Mouse (Mus musculus) neural tube, embryonic 10.5 days (tissue): ENCODE results near the gene Nprl3.

Experiments used
- DNase-seq: peaks from one replicate; pipeline ENCODE4 v3.0.0-alpha.2; 2017; ENCODE audit warnings: low spot score; ENCODE audit errors: extremely low spot score

Gene Nprl3

DNA sequence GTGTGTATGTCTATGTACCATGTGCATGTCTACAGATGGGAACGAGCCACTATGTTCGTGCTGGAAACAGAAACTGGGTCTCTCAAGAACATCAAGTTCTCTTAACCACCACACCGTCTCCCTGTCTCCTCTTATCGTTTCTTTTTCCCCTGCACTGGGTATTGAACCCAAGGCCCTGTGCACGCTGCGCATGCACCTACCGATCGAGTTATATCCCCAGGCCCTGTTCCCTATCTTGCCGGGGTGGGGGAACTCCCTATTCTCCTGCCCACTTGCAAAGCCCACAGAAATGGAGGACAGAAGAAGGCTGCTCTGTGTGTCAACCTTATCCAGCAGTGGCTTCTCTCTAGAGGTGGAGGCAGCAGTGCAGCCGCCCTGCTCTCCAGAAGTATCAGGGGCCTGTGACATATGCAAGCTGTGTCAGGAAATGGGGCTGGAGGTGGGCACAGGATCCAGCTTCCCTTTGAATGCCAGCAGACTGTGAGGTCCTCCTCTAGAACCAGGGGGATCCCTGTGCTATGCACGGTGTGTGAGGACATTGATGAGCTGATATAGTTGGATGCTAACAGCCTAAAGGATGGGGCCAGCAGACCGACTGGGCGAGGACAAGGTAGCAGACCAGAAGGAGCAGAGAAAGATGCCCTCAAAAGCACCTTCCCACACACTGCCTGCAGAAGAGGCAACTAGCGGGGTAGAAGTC, 69.1 kb downstream of the Nprl3 start:
- no peak for DNase-seq

DNA sequence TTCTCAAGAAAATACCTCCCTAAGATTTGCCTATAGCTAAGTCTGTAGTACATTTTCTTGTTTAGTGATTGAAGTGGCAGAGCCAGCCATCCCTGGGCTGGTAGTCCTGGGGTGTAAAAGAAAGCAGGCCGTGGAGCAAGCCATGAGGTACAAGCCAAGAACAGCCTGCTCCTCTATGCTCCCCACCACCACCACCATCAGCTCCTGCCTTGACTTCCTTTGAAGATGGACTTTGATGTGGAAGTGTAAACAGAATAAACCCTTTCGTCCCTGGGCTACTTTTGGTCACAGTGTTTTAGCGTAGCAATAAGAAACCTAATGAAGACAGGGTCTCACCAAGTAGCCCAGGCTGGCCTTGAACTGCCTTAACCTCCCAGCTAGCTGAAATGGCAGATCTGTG, 69.7 kb downstream of the Nprl3 start:
- no peak for DNase-seq

DNA sequence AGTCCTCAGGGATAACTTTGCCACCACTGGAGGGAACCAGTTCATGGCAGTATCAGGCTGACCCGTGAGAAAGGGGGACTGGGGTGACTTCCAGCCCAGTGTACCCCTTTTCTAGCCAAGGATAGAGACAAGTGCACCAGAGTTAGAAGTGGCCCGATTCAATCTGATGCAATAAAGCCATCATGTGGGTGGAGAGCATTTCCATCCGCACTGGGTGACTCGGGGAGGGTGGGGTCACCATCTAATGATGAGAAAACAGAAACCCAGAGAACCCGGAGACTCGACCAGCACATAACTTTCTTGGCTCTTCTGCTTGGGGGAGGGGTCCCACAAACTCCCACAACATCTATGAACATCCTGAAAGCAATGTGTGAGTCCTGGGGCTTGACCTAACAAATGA, 70.8 kb downstream of the Nprl3 start:
- no peak for DNase-seq

DNA sequence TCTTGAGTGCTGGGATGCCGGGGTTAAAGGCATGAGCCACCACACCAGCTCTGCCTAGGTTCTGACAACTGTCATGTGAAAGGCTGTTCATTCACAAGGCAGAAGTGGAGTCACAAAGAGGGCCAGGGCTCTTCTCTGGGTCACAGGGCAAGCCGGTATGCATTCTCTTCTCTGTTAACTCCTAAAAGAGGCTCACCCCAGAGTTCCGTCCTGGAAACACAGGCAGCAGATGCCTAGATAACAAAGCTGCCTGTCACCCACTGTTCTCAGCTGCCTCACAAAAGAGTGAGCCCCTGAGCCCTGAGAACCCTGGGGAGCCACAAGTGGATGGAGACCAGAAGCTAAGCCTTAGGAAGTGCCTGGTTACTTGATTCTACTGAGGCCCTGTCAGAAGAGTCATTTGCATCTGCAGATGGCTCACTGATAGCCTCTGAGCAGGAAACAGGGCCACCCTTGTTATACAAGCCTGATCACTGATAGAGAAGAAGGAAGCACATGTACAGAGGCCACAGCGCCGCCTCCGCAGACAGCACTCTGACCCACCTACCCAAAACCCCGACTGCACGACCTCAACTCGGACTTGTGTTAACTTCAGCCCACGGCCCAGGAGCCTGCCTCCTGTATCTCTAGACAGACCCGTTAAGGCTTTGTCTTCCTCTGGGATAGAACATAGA, 71.5 kb downstream of the Nprl3 start:
- no peak for DNase-seq

DNA sequence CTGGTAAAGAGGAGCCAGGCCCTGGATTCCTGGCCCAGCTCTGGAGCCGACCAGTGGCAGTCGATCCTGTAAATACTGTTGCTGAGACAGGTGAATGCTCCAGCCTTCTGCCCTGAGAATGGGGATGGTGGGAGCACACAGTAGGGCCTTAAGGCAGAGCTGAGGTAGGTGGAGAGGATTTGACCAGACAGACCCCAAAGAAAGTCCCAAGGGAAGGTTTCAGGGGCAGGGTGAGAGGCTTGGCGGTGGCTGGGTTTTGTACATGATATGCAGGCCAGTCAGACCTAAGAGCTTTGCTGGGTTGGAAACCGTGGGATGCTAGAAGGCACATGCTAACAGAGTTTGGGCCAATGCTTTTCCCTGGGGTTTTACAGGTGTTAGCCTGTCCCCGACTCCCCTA, 72.9 kb downstream of the Nprl3 start:
- DNase-seq, result no peak

DNA sequence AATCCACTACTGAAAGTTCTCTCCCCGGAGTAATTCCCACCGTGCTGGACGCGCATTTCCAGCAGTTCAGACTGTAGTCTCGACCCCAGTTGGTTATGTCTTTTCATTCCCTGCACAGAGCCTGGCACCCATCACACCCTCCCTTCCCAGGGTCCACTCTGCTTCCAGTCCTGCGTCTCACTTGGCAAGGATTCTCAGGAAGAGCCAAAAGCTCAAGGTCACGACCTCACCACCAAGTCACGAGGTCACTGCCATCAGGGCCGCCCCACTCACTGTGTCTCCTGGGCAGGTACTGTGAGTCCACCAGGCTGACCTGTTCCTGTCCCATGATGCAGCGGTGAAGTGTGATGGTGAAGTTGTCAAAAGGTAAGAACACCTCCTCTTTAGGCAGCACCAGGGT, 73.4 kb downstream of the Nprl3 start:
- DNase-seq, result no peak

DNA sequence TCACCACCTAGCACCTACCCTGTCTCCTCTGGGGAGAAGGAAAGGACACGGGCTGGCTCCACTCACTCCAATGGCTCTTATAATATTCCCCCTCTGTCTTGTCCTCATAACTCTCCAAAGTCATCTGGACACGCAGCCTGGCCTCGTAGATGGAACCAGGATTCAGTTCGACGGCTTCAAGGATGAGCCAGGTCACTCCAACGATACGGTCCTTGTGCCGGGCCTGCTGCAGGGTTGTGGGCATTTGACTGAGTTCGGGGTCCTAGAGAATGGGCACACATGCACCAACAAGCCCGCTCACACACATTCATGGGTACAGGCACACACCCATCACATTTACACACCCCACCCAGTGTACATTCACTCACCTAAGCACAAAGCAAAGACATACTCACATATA, 74.4 kb downstream of the Nprl3 start:
- no peak for DNase-seq

DNA sequence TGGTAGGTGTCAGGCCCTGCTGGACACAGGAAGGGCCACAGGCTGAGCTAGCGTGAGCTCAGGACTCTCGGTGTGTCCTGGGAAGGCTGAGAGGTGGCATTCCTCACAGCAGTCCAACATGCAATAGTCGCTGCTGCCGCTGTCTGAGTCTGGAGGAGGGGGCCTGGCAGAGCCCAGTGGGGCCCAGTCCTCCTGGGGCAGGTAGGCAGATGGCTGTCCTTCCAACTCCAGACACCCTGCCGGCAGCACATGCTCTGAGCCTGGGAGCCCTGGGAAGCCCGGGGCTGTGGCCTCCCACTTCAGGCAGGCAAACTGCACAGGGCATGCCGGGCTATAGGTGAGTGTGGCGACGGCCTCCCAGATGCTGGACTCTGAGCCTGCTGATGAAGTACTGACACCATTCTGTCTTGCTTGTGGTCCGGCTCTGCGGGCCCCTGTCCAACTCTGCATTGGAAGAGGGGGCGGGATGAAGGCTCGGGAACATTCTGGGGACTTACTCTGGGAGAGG, 76.8 kb downstream of the Nprl3 start:
- no peak for DNase-seq

DNA sequence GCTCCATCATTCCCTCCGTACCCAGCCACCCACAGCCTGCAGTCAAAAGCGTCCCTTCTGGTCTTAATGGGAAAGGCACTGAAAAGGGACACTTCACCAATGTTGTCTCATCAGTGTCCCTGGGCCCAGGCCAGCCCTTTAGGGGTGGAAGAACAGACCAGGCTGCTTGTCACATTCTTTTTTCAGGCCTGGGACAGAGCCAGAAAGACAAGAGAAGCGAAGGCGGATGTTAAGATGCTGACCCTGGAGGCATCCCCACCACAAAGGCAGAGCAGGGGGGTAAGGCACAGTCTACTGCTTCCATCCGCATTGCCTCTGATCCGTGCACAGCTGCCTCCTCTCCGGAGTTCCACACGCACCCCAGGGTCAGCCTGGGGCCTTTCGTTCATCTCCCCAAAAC, 77.4 kb downstream of the Nprl3 start:
- no peak for DNase-seq

DNA sequence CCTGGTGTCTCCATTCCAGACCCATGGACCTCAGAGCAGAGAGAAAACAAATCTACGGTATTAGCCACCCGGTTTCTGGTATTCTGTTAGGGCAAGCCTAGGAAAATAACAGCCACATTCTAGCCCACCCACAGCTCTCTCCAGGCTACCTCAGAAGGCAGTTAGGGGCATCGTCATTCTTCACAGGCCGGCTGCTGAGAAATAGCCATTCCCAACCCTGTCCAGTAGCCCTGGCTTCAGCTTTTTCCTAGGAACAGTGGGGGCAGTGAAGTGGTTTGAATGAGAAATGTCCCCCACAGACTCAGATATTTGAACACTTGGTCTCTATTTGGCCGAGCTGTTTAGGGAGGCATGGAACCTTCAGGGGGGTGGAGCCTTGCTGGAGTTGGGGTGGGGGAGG, 78.1 kb downstream of the Nprl3 start:
- DNase-seq, result no peak

DNA sequence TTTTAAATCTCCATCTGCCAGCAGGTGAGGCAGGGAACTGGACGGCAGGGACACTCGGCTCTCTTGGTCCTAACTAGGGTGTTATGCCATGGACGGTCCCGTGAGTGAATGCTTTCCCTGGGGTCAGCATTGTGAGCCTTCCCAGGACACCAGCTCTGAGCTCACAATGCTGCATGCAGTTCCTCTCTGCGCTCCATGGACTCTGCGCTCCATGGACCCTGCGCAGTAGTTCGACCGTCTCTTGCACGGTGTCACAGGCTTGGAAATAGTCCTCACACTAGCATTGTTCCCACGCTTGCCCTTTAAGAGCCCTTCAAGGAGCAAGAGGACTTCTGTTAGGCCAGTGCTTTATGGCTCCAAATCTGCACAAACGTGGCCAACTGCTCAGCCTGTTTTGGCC, 78.6 kb downstream of the Nprl3 start:
- no peak for DNase-seq

DNA sequence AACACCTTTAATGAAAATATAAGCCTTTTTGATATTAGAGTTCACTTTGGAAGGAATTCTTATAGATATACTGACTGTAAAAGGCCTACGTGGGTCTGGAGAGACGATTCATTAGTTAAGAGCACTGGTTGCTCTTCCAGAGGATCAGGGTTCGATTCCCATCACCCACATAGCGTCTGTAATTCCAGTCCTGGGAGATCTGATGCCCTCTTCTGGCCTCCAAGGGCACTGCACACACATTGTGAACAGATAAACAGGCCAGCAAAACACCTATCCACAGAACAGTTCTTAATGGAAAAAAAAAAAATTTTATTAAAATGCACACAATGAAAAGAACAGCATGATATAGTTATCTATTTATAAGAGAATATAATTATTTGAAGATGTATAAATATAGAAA, 80.3 kb downstream of the Nprl3 start:
- no peak for DNase-seq

DNA sequence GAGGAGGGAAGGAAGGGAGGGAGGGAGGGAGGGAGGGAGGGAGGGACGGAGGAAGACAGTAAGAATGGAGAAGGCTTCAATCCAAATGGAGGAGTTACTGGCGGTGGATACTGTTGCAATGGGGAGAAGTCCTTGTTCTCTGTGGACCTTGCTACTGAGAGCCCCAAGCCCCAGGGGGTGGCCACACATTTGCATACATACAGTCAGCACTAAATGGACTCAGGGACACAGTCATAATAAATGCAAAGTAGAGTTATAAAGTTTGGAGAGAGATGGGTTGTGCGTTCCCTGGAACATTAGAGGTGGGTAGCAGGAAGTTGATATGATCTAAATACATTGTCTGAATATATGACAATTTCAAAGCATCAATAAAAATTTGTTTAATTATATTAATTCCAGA, 81.5 kb downstream of the Nprl3 start:
- no peak for DNase-seq

DNA sequence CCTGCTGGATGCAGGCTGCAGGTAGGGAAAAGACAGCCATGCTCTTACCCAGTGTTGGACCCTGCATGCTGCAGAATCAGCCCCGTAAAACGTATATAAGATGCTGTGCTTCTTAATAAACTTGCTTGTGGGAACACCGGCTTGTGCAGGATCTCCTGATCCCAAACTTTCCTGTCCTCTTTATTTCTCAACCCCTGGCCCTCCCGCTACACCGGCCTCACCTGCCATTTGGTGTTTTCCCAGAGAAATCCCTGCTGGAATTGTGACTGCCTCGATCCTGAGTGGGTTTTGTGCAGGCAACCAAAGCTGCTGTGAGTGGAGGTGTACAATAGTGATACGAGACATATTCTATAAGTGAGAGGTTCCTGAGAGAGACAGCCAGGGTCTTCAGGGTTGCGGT, 83.0 kb downstream of the Nprl3 start:
- DNase-seq, result no peak

DNA sequence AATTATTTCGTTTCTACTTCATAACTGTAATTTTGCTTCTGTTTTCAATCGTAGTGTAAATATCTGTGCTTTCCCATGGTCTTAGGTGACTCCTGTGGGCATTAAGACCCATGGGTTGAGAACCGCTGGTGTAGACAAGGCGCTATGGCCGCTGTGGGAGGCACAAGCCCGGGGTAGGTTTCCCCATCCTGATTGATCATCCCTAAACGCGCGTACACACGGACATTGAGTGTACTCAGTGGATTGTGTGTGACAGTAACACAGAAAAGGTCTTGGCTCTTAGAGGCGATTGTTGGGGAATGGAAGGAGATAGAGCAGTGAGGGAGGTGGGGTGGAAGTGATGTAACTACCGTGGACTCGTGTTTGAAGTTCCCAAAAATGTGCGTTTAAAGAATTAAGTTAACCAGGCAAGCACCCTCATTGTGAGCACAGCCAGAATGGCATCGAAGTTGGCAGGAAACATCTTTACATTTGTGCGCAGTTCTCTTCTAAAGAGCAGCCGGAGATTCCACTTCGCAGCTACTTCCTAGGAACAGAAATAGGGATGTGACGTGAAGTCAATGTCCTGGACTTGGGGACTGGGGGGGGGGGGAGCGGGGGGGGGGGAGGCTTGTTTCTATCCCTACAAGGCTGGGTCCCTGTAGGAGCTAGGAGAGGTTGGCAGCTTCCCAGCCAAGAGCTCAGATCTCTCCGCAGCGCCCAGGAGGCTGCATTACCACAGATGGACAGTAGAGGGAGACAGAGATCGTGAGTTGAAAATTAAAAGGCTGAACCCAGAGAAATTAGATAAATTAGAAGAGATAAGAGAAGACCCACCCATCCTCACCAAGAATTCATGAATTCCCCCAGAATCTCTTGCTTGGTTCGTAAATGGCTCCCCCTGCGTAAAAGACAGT, 85.3 kb downstream of the Nprl3 start:
- peak; percentile 84 for DNase-seq

DNA sequence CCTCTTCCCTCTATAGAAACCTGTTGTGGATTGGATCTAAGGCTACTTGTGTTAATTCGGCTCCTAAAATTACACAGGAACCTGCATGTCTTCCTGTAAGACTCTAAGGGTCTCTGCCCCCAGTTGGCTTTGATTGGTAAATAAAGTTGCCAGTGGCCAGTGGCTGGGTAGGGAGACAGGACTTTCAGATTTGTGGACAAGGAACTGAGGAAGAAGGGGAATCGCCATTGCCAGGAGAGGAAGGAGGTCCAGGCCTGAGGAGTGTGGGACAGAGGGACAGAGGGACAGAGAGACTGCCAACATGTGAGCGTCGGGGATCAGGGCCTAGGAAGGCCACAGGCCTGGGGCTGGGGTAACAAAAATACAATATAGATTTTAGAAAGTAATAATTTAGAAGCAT, 86.3 kb downstream of the Nprl3 start:
- DNase-seq, result no peak

DNA sequence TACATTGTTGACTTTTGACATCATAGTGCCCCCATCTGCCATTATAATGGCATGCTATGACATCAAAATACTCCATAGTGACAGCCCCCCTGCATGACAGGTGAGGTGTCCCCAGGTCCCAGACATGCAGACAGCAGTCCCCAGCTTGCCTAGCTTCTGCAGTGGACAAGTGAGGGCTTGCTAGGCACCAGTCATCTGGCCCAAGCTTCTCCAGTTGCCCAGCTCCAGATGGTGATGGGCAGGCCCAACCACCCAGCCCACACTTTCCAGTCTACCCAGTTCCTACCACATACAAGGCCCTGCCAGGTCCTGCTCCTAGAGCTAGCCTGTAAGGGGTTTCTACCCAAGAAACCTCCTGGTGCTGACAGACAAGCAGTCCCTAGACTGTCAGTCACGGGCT, 89.0 kb downstream of the Nprl3 start:
- DNase-seq, result no peak
